Mouse (Mus musculus): ENCODE measurements around the gene Ube2c.

DNA sequence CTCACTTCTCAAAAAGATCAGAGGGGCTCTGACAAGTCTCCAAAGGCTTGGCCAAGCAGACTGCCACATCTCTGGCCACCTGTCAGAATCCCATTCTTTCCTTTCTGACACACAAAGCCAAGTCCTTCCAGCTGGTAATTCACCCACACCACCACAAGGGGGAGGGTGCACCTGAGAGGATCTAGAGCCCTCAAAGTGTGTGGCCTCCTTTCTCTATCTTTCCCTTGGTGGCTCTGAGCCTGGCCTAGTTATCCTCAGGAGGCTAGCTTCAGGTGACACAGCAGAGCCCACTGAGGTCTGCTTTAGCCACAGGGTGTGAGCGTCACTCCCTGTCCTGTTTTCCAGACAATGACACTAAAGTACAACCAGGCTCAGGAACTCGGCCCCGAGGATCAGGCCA lies 23.5 kb downstream of the Ube2c start:
- TF ChIP-seq CTCF (IDR thresholded peaks at IDR 0.05; ENCODE audit: borderline replicate concordance, control insufficient read depth, extremely low read depth, insufficient read depth, low read length, poor library complexity) (no peak; the same call in 1 of the 2 replicates), POLR2A (IDR thresholded peaks at IDR 0.05; ENCODE audit: control insufficient read depth, extremely low read depth, insufficient read depth, low read length, poor library complexity) (no peak)
